Mouse (Mus musculus): ENCODE data around the gene Nthl1. TPM values are rescaled to one million over a fixed set of nuclear protein-coding genes. Genes with fewer than 3 reads are reported as not detected.

Nthl1 gene
- polyA plus RNA-seq (2017; shearing (Covaris generic)): 3.7 TPM

DNA sequence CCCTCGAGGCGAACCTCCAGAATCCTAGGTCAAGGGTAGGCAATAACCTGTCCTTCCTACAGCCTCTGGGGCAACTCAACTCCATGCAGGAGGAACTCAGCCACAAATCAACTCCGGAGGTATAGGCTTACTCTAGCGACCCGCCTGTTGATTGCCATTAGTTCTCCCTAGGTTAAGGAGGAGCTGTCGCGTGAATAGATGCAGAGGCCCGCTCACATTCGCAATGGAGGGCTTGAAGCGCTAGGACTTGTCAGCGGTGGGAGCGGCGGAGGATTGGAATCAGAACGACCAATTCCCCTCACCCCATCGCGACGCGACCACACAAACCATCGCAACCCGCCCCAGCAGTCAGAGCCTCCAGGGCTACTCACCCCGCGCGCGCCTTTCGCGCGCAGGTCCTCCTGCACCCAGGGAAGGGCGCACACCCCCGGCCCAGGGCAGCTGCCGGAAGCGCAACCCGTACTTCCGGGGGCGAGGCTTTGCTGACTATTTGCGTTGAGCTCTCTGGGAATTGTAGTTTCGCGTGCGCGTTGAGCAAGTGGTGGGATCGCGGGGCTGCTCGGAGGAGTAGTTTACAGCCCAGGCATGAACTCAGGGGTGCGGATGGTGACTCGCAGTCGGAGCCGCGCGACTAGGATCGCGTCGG is at the start of gene Nthl1, which contains the start of gene Tsc2:
Gene Nthl1, plus strand, starts transcription at position 514 of the 646 bp plus-strand sequence.
Gene Tsc2, minus strand, starts transcription at position 464 of the 646 bp plus-strand sequence.

GRCm38 (mm10) chr17:24650070-24650616 is 17.7 kb downstream of the Nthl1 start, which contains the start of gene Slc9a3r2:
Slc9a3r2 (minus strand) TSS chr17:24650327.

DNA sequence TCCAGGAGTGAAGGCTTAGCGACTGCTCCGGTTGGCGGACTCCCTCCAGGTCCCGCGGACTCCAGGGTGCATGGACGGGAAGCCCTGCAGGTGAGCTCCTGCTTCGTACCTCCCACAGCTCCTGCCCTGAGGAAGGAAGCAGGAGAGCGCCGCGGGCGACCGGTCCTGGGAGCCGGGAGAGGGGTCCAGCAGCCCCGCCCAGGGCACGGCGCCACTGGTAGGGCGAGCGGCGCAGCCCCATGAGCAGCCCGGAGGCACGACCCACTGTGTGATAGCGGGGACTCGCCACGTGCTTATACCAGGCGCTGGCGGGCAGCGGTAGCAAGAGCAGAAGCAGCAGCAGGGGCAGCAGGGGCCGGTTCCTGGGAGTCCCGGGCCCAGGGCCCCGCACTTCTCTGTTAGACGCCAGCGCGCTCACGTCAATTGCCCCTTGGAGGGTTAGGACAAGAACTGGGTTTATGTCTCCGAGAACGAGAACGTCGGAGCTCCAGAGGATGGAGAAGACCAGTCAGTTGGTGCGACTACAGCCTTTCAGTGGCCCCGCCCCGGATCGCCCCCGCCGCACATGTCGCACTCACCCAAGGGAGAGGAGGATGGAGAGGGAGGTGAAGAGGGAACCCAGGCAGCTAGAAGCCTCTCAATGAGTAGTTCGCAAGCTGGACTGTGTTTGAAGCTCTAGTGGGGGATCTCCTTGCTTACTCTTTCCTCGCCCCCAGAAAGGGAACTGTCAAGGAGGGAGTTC is 25.7 kb downstream of the Nthl1 start, which contains the start of gene Npw:
Gene Npw, minus strand, starts transcription at position 441 of the 742 bp plus-strand sequence.

DNA sequence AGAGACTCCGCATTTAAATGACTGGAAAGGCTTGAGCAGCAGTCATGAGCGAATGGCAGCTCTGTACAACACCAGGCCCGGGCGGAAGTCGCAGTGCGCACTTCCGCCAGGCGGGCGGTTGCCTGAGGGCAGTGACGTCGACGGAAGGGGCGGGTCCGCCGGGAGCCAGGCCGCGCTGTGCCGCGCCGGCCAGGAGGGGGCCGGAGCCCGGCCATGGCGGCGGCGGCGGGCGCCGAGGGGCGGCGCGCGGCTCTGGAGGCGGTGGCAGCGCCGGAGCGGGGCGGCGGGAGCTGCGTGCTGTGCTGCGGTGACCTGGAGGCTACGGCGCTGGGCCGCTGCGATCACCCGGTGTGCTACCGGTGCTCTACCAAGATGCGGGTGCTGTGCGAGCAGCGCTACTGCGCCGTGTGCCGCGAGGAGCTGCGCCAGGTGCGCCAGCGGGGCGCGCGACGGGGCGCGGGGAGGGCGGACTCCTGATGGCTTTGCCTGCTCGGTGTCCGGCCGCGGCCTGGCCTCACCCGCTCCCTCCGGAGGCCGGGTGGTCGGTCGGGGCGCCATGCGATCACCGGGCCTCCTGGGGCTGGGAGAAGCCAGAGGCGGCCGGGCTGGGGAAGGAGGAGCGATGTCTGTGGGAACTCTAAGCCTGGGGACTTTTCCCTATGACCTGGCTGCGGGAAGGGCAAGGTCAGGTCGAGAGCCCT is 37.2 kb downstream of the Nthl1 start, which contains the start of gene Zfp598:
Gene Zfp598, plus strand, starts transcription at position 143 of the 701 bp plus-strand sequence.

Other genes with a start within 250 kb of the Nthl1 start
- gene Rnps1, start 218.1 kb upstream of the Nthl1 start, polyA plus RNA-seq (2017; shearing (Covaris generic)): 284 TPM
- 34.1 TPM for gene Eci1, start 206.0 kb upstream of the Nthl1 start, polyA plus RNA-seq (2017; shearing (Covaris generic))
- gene Dnase1l2, start 189.6 kb upstream of the Nthl1 start, polyA plus RNA-seq (2017; shearing (Covaris generic)): 2.0 TPM
- 144 TPM for gene E4f1, start 162.4 kb upstream of the Nthl1 start, polyA plus RNA-seq (2017; shearing (Covaris generic))
- 18.9 TPM for gene Pgp, start 162.3 kb upstream of the Nthl1 start, polyA plus RNA-seq (2017; shearing (Covaris generic))
- gene Bricd5, start 158.8 kb upstream of the Nthl1 start, polyA plus RNA-seq (2017; shearing (Covaris generic)): not detected
- 24.2 TPM for gene Mlst8, start 153.6 kb upstream of the Nthl1 start, polyA plus RNA-seq (2017; shearing (Covaris generic))
- gene Caskin1, start 144.1 kb upstream of the Nthl1 start, polyA plus RNA-seq (2017; shearing (Covaris generic)): 0.16 TPM
- 68.1 TPM for gene Traf7, start 104.7 kb upstream of the Nthl1 start, polyA plus RNA-seq (2017; shearing (Covaris generic))
- gene Rab26, start 98.5 kb upstream of the Nthl1 start, polyA plus RNA-seq (2017; shearing (Covaris generic)): 1.1 TPM
- gene Pkd1, start 82.8 kb upstream of the Nthl1 start, polyA plus RNA-seq (2017; shearing (Covaris generic)): 58.8 TPM
- gene Tsc2, start 50 bp upstream of the Nthl1 start, polyA plus RNA-seq (2017; shearing (Covaris generic)): 44.1 TPM
- gene Slc9a3r2, start 17.6 kb downstream of the Nthl1 start, polyA plus RNA-seq (2017; shearing (Covaris generic)): 0.20 TPM
- gene Npw, start 25.8 kb downstream of the Nthl1 start, polyA plus RNA-seq (2017; shearing (Covaris generic)): not detected
- gene Zfp598, start 37.0 kb downstream of the Nthl1 start, polyA plus RNA-seq (2017; shearing (Covaris generic)): 23.2 TPM
- not detected for gene Syngr3, start 57.3 kb downstream of the Nthl1 start, polyA plus RNA-seq (2017; shearing (Covaris generic))
- gene Gfer, start 63.5 kb downstream of the Nthl1 start, polyA plus RNA-seq (2017; shearing (Covaris generic)): 33.4 TPM
- 1.3 TPM for gene Noxo1, start 63.6 kb downstream of the Nthl1 start, polyA plus RNA-seq (2017; shearing (Covaris generic))
- 53.1 TPM for gene Tbl3, start 75.0 kb downstream of the Nthl1 start, polyA plus RNA-seq (2017; shearing (Covaris generic))
- not detected for gene Rnf151, start 85.4 kb downstream of the Nthl1 start, polyA plus RNA-seq (2017; shearing (Covaris generic))
- 1,119 TPM for gene Rps2, start 85.4 kb downstream of the Nthl1 start, polyA plus RNA-seq (2017; shearing (Covaris generic))
- gene Ndufb10, start 91.8 kb downstream of the Nthl1 start, polyA plus RNA-seq (2017; shearing (Covaris generic)): 157 TPM
- gene Rpl3l, start 95.1 kb downstream of the Nthl1 start, polyA plus RNA-seq (2017; shearing (Covaris generic)): not detected
- gene Msrb1, start 104.0 kb downstream of the Nthl1 start, polyA plus RNA-seq (2017; shearing (Covaris generic)): 11.7 TPM
- gene Hs3st6, start 120.3 kb downstream of the Nthl1 start, polyA plus RNA-seq (2017; shearing (Covaris generic)): not detected
- gene Meiob, start 171.6 kb downstream of the Nthl1 start, polyA plus RNA-seq (2017; shearing (Covaris generic)): not detected
- 52.8 TPM for gene Hagh, start 207.5 kb downstream of the Nthl1 start, polyA plus RNA-seq (2017; shearing (Covaris generic))
- 1.6 TPM for gene Fahd1, start 217.7 kb downstream of the Nthl1 start, polyA plus RNA-seq (2017; shearing (Covaris generic))
- gene Igfals, start 233.3 kb downstream of the Nthl1 start, polyA plus RNA-seq (2017; shearing (Covaris generic)): not detected